Mouse (Mus musculus) effector memory CD4-positive, alpha-beta T cell, adult 7 months (primary cell): ENCODE results near the gene Olfr228. TPM values are rescaled to one million over a fixed set of nuclear protein-coding genes. Genes with fewer than 3 reads are reported as not detected.

Source experiments
- polyA plus RNA-seq: library from polyadenylated mRNA; unstranded; fragments of 100-300 nt; shearing (Covaris generic); gene quantifications from one replicate; pipeline ENCODE4 v1.2.1, GENCODE M21; 2017

The Olfr228 gene
- polyA plus RNA-seq, result not detected

GRCm38 (mm10) chr2:86487286-86487685, at the start of gene Olfr228:
Gene Olfr228, minus strand, starts transcription at chr2:86487386.

GRCm38 (mm10) chr2:86508161-86508560, 21.0 kb upstream of the Olfr228 start, which contains the start of gene Olfr1076:
Gene Olfr1076, plus strand, starts transcription at chr2:86508461.

GRCm38 (mm10) chr2:86456169-86456568, 31.0 kb downstream of the Olfr228 start, which contains the start of gene Olfr1066:
Gene Olfr1066, minus strand, starts transcription at chr2:86456269.

GRCm38 (mm10) chr2:86450491-86450890, 36.7 kb downstream of the Olfr228 start, which contains the start of gene Olfr1065:
Gene Olfr1065, minus strand, starts transcription at chr2:86450591.

Other genes starting within 250 kb of the Olfr228 start
- gene Olfr1048, start 247.1 kb downstream of the Olfr228 start, polyA plus RNA-seq, result not detected
- not detected for gene Olfr1049, start 229.1 kb downstream of the Olfr228 start, polyA plus RNA-seq
- gene Olfr1051, start 208.3 kb downstream of the Olfr228 start, polyA plus RNA-seq, result not detected
- not detected for gene Olfr1052, start 194.9 kb downstream of the Olfr228 start, polyA plus RNA-seq
- gene Olfr1053, start 172.1 kb downstream of the Olfr228 start, polyA plus RNA-seq, result not detected
- gene Olfr1054, start 152.0 kb downstream of the Olfr228 start, polyA plus RNA-seq, result not detected
- gene Olfr1055, start 137.1 kb downstream of the Olfr228 start, polyA plus RNA-seq, result not detected
- gene Olfr1056, start 124.9 kb downstream of the Olfr228 start, polyA plus RNA-seq, result not detected
- gene Olfr1057, start 109.0 kb downstream of the Olfr228 start, polyA plus RNA-seq, result not detected
- not detected for gene Olfr1058, start 98.8 kb downstream of the Olfr228 start, polyA plus RNA-seq
- gene Olfr1061, start 73.3 kb downstream of the Olfr228 start, polyA plus RNA-seq, result not detected
- gene Olfr1062, start 60.6 kb downstream of the Olfr228 start, polyA plus RNA-seq, result not detected
- not detected for gene Olfr1065, start 36.8 kb downstream of the Olfr228 start, polyA plus RNA-seq
- gene Olfr1066, start 31.1 kb downstream of the Olfr228 start, polyA plus RNA-seq, result not detected
- 0.41 TPM for gene Olfr1076, start 21.1 kb upstream of the Olfr228 start, polyA plus RNA-seq
- not detected for gene Olfr1079, start 55.1 kb upstream of the Olfr228 start, polyA plus RNA-seq
- gene Olfr1080, start 70.8 kb upstream of the Olfr228 start, polyA plus RNA-seq, result 0.24 TPM
- not detected for gene Olfr1082, start 111.6 kb upstream of the Olfr228 start, polyA plus RNA-seq
- not detected for gene Olfr1084, start 152.3 kb upstream of the Olfr228 start, polyA plus RNA-seq
- not detected for gene Olfr1085, start 174.6 kb upstream of the Olfr228 start, polyA plus RNA-seq
- not detected for gene Olfr1086, start 192.7 kb upstream of the Olfr228 start, polyA plus RNA-seq
- not detected for gene Olfr1087, start 211.0 kb upstream of the Olfr228 start, polyA plus RNA-seq
- gene Olfr1089, start 246.3 kb upstream of the Olfr228 start, polyA plus RNA-seq, result not detected